Mouse (Mus musculus) forebrain, embryonic 14.5 days (tissue): ENCODE data around the gene Sepsecs. TPM values are rescaled to one million over a fixed set of nuclear protein-coding genes. Genes with fewer than 3 reads are reported as not detected.

Source experiments
- ATAC-seq: fragments of 200-750 bp; cut with Nextera tagmentation; 2 replicates; pipeline ENCODE4 v1.8.0; 2017; ENCODE audit warnings: mild to moderate bottlenecking, moderate library complexity
- DNase-seq: peaks from one replicate; pipeline ENCODE4 v3.0.0-alpha.2; 2015; ENCODE audit warnings: low spot score
- H3K27ac ChIP-seq: fragments of 300-500 bp; sonication (generic); 2 replicates; pipeline ENCODE4 v1.5.1; 2014; ENCODE audit warnings: low read depth, mild to moderate bottlenecking, control low read depth, low read length, moderate library complexity
- H3K27me3 ChIP-seq: fragments of 300-500 bp; sonication (generic); replicated peaks from 2 replicates; pipeline ENCODE4 v1.6.1; 2014; ENCODE audit warnings: low read length, control low read depth, mixed read lengths; ENCODE audit not compliant: control insufficient read depth, insufficient read depth
- H3K36me3 ChIP-seq: fragments of 300-500 bp; sonication (generic); 2 replicates; pipeline ENCODE4 v1.6.1; 2014; ENCODE audit warnings: low read length, control low read depth; ENCODE audit not compliant: control insufficient read depth, insufficient read depth
- H3K4me1 ChIP-seq: fragments of 300-500 bp; sonication (generic); 2 replicates; pipeline ENCODE4 v1.6.1; 2014; ENCODE audit warnings: antibody characterized with exemption, low read length, control low read depth; ENCODE audit not compliant: control insufficient read depth, insufficient read depth
- H3K4me2 ChIP-seq: fragments of 300-500 bp; sonication (generic); 2 replicates; pipeline ENCODE4 v1.6.1; 2014; ENCODE audit warnings: mild to moderate bottlenecking, control low read depth, low read length
- H3K4me3 ChIP-seq: fragments of 300-500 bp; sonication (generic); 2 replicates; pipeline ENCODE4 v1.5.1; 2014; ENCODE audit warnings: low read depth, low read length, control low read depth
- H3K9ac ChIP-seq: fragments of 300-500 bp; sonication (generic); 2 replicates; pipeline ENCODE4 v1.6.1; 2014; ENCODE audit warnings: mild to moderate bottlenecking, low read length, control low read depth, moderate library complexity
- H3K9me3 ChIP-seq: fragments of 300-500 bp; sonication (generic); replicated peaks from 2 replicates; pipeline ENCODE4 v1.6.1; 2016; ENCODE audit warnings: low read length, control low read depth, mixed read lengths; ENCODE audit not compliant: control insufficient read depth
- WGBS: fragments of 180-500 bp; shearing (Covaris S2); extraction: QIAGEN DNeasy Blood & Tissue Kit; methylation state at CpG from one replicate; pipeline ENCODE4 v1.1.7; 2014; 5-methylcytosine and 5-hydroxymethylcytosine counted together
- polyA plus RNA-seq: library from polyadenylated mRNA; unstranded; fragments of >200 nt; fragmentation: Nextera tagmentation; extraction: Ambion mirVana; gene quantifications from 2 replicates; pipeline ENCODE4 v1.2.1, GENCODE M21; 2014

The Sepsecs gene
- polyA plus RNA-seq, 1 experiment from 2014 or later, result 6.8 TPM

GRCm38 (mm10) chr5:52636025-52636755 lies 33.3 kb downstream of the Sepsecs start:
- Histone ChIP-seq H3K36me3 (no peaks in the 10 kb centered on the region), H3K27me3 (no peaks in the 10 kb centered on the region), H3K4me2 (no peak overlapping the region), H3K9ac (no peak overlapping the region), H3K9me3 (no peaks in the 10 kb centered on the region), H3K4me3 (no peak overlapping the region), H3K27ac (no peak overlapping the region), H3K4me1 (no peaks in the 10 kb centered on the region)
- no peak for DNase-seq
- 82% methylated on average over 11 of the region's 11 CpGs for WGBS
- ATAC-seq, result no peak

- H3K4me2 ChIP-seq, result no peak overlapping the region
- no peak overlapping the region for H3K9ac ChIP-seq
- no peak overlapping the region for H3K27ac ChIP-seq
- H3K4me1 ChIP-seq, result no peaks in the 10 kb centered on the region
- DNase-seq, result peak; percentile 57
- no peaks in the 10 kb centered on the region for H3K36me3 ChIP-seq
- ATAC-seq, result peak; percentile 66; the same call in 1 of the 2 replicates
- no peak overlapping the region for H3K4me3 ChIP-seq
- no peaks in the 10 kb centered on the region for H3K27me3 ChIP-seq
- 20% methylated on average over 8 of the region's 8 CpGs for WGBS
- no peaks in the 10 kb centered on the region for H3K9me3 ChIP-seq
Observed at GRCm38 (mm10) chr5:52634017-52634416, 35.5 kb downstream of the Sepsecs start.

DNA sequence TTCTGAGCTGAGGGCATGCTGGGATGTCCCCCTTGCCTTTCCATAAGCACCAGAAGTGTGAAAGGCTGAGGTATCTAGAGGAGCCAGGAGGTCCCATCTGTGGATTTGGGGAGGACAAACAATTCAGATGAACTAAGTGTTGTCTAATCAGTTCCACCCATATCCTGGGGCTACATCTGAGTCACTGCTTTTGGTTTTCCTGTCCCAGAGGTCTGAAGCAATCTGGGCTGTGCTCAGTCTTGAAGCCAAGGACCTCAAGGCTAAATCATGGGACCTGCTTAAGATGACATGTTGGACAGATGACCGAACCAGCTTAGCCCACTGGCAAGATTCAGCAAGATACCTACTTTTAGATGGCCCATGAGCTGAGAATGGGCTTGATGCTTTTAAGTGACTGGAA lies 39.0 kb downstream of the Sepsecs start:
- no peaks in the 10 kb centered on the region for H3K36me3 ChIP-seq
- H3K9me3 ChIP-seq, result no peaks in the 10 kb centered on the region
- 100% methylated on average over 1 of the region's 1 CpGs for WGBS
- DNase-seq (no peak), ATAC-seq (no peak)
- no peak overlapping the region for H3K9ac ChIP-seq
- no peak overlapping the region for H3K27ac ChIP-seq
- no peak overlapping the region for H3K4me2 ChIP-seq
- no peaks in the 10 kb centered on the region for H3K27me3 ChIP-seq
- peaks cover 4% of the 10 kb centered on the region; the same call in 1 of the 2 replicates for H3K4me1 ChIP-seq
- no peak overlapping the region for H3K4me3 ChIP-seq

DNA sequence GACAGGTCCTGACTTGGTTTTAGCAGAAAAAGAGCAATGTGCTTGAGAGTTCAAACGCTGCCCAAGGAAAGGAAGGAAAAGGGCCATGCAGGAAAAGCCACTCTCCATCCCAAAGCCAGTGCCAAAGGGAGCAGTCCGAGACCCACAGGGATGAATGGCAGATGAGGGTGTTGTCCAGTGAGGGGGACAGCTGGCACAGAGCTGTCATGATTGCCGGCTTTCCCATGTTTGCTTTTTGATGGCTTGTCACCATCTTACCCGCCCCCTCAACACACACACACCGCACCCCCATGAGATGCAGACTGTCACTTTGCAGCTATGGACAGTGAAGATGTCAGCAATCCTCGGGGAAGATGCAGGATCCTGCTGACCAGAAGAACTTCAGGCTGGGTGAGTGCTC lies 40.3 kb downstream of the Sepsecs start:
- H3K9me3 ChIP-seq, result no peaks in the 10 kb centered on the region
- ATAC-seq, result no peak
- no peak overlapping the region for H3K27ac ChIP-seq
- no peak overlapping the region for H3K9ac ChIP-seq
- 82% methylated on average over 6 of the region's 6 CpGs for WGBS
- no peaks in the 10 kb centered on the region for H3K36me3 ChIP-seq
- no peak overlapping the region for H3K4me2 ChIP-seq
- H3K4me3 ChIP-seq, result no peak overlapping the region
- H3K27me3 ChIP-seq, result no peaks in the 10 kb centered on the region
- DNase-seq, result no peak
- H3K4me1 ChIP-seq, result peaks cover 4% of the 10 kb centered on the region; the same call in 1 of the 2 replicates

DNA sequence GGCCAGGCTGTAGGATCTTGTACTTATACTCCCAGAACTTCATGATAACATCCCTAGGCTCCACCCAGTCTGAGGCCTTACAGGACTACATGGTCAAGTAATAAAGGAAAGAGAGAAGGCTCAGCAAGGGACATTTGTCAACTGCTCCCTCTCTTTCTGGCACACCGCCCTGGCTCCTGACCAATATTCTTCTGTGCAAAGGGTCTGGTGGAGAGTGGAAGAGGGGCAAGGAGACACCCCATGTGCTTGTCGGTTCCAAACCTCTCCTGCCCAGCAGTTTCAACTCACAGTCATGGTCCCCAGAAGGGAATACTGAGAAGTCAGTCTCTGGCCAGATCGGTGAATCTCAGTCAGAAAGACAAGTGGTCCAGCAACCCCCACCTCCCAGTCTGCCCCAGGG lies 40.7 kb downstream of the Sepsecs start:
- ATAC-seq, result no peak
- 81% methylated on average over 3 of the region's 3 CpGs for WGBS
- DNase-seq, result no peak

GRCm38 (mm10) chr5:52627713-52628112 lies 41.8 kb downstream of the Sepsecs start:
- DNase-seq, result no peak
- Histone ChIP-seq H3K27ac (no peak overlapping the region), H3K36me3 (no peaks in the 10 kb centered on the region), H3K9me3 (no peaks in the 10 kb centered on the region), H3K27me3 (no peaks in the 10 kb centered on the region), H3K9ac (no peak overlapping the region), H3K4me2 (no peak overlapping the region), H3K4me1 (peaks cover 4% of the 10 kb centered on the region; the same call in 1 of the 2 replicates), H3K4me3 (no peak overlapping the region)
- WGBS, result 89% methylated on average over 8 of the region's 8 CpGs
- no peak for ATAC-seq

More for the DNA sequence above, 40.7 kb downstream of the Sepsecs start:
- Histone ChIP-seq H3K4me1 (peaks cover 4% of the 10 kb centered on the region; the same call in 1 of the 2 replicates), H3K4me2 (no peak overlapping the region), H3K9me3 (no peaks in the 10 kb centered on the region), H3K27me3 (no peaks in the 10 kb centered on the region), H3K4me3 (no peak overlapping the region), H3K27ac (no peak overlapping the region), H3K9ac (no peak overlapping the region), H3K36me3 (no peaks in the 10 kb centered on the region)

DNA sequence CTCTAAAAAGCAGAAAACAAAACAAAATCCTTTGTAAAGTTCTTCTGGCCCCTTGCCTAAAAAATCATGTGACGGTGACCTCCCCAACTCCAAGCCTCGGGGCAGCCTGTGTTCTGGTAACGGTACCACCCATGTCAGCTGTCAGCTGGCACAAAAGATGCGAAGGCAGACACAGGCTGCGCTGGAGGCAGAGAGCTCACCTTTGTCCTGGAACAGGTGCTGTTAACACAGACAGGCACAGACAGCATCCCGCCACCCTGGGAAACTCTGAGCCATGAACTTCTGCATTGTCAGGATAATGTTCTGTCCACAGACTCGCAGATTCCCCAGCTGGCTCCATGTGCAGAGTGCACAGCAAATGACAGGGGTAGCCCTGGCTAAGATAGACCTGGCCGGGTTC lies 43.4 kb downstream of the Sepsecs start:
- no peaks in the 10 kb centered on the region for H3K36me3 ChIP-seq
- no peak overlapping the region for H3K4me3 ChIP-seq
- DNase-seq (no peak), ATAC-seq (peak; percentile 40)
- H3K9ac ChIP-seq, result 0 out of 2 replicates have a peak overlapping the region, but pooled peaks have one; percentile 21
- 27% methylated on average over 8 of the region's 8 CpGs for WGBS
- H3K27ac ChIP-seq, result no peak overlapping the region
- H3K9me3 ChIP-seq, result no peaks in the 10 kb centered on the region
- H3K27me3 ChIP-seq, result no peaks in the 10 kb centered on the region
- H3K4me2 ChIP-seq, result no peak overlapping the region
- peaks cover 4% of the 10 kb centered on the region; the same call in 1 of the 2 replicates for H3K4me1 ChIP-seq

GRCm38 (mm10) chr5:52624956-52625355 lies 44.6 kb downstream of the Sepsecs start:
- no peak overlapping the region for H3K27ac ChIP-seq
- no peak for DNase-seq
- WGBS, result 93% methylated on average over 1 of the region's 1 CpGs

DNA sequence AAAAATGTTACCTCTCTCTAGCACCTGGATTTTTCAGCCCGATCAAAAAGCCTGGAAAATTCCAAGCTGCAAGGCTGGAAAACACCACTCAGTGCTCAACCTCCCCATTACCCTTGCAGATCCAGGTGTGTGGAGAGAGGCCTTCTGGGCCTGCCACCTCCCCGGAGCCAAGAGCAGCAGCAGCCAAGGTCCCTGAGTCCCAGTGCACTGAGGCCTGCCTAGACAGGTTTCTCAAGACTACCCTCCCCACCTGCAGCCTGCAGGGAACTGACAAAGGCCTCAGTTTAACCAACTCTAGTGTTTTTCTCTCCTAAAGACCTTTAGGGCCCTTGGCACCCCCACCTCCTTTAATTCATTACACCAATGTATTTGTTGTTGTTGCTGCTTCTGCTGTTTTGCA lies 46.4 kb downstream of the Sepsecs start:
- ATAC-seq, result no peak
- 92% methylated on average over 2 of the region's 2 CpGs for WGBS
- no peak for DNase-seq
- Histone ChIP-seq H3K27me3 (no peaks in the 10 kb centered on the region), H3K36me3 (no peaks in the 10 kb centered on the region), H3K4me2 (no peak overlapping the region), H3K27ac (no peak overlapping the region), H3K4me3 (no peak overlapping the region), H3K9me3 (no peaks in the 10 kb centered on the region), H3K9ac (no peak overlapping the region), H3K4me1 (peaks cover 7% of the 10 kb centered on the region)

More at GRCm38 (mm10) chr5:52624956-52625355, 44.6 kb downstream of the Sepsecs start:
- peaks cover 4% of the 10 kb centered on the region; the same call in 1 of the 2 replicates for H3K4me1 ChIP-seq
- H3K9me3 ChIP-seq, result no peaks in the 10 kb centered on the region
- H3K9ac ChIP-seq, result no peak overlapping the region
- H3K36me3 ChIP-seq, result no peaks in the 10 kb centered on the region
- ATAC-seq, result no peak
- H3K4me3 ChIP-seq, result no peak overlapping the region
- H3K4me2 ChIP-seq, result no peak overlapping the region
- no peaks in the 10 kb centered on the region for H3K27me3 ChIP-seq
